Mouse (Mus musculus) liver, adult 2 months (tissue): ENCODE data around the gene Hist1h2bp.
"Not testable (repeated sequence)": the region's sequence is repeated elsewhere in the genome, so short reads cannot be mapped to it uniquely, and the experiment has no call there.

Experiments
- CTCF ChIP-seq: fragments of 200-500 bp; IDR thresholded peaks from 2 replicates; pipeline ENCODE4 v1.5.1; 2011; ENCODE audit warnings: low read depth, low read length, control low read depth
- POLR2A ChIP-seq: fragments of 200-500 bp; IDR thresholded peaks from 2 replicates; pipeline ENCODE4 v1.6.1; 2011; ENCODE audit warnings: low read length, control low read depth; ENCODE audit not compliant: insufficient read depth; ENCODE audit errors: extremely low read depth

DNA sequence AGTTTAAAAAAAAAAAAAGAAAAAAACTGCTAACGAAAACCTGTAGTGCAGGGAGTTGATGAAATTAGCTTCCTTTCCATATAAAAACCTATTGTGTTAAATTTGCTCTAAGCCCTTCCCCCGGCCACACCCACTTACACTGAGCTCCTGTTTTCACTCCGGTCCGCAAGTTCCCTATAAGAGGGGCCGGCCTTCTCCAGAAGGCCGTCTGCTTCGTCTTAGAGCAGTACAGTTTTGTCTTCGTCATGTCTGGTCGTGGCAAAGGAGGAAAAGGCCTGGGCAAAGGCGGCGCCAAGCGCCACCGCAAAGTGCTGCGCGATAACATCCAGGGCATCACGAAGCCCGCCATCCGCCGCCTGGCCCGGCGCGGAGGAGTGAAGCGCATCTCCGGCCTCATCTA, 24.3 kb downstream of the Hist1h2bp start, which contains the start of gene Hist1h4m:
- not testable (repeated sequence) for TF ChIP-seq CTCF, POLR2A
